Mouse (Mus musculus) right cerebral cortex, postnatal 14 days (tissue): Measurements from ENCODE around the gene Tor4a.

Experiments used
- DNase-seq: peaks from one replicate; pipeline ENCODE4 v3.0.0; 2022

Tor4a gene

GRCm38 (mm10) chr2:25196172-25196954 lies at the start of gene Tor4a:
Tor4a (minus strand) TSS chr2:25196886.
- peak; percentile 31 for DNase-seq

- no peak for DNase-seq
Measured at GRCm38 (mm10) chr2:25244144-25244543, 47.5 kb upstream of the Tor4a start.

GRCm38 (mm10) chr2:25243342-25243741 lies 46.7 kb upstream of the Tor4a start:
- no peak for DNase-seq

GRCm38 (mm10) chr2:25242101-25242506 lies 45.4 kb upstream of the Tor4a start, which contains the start of the genes Rnf208 and Cysrt1:
Rnf208 (plus strand) TSS chr2:25242255.
Cysrt1 (minus strand) TSS chr2:25242452.
- peak; percentile 68 for DNase-seq

GRCm38 (mm10) chr2:25241438-25241775 lies 44.7 kb upstream of the Tor4a start:
- no peak for DNase-seq

GRCm38 (mm10) chr2:25240723-25241437 lies 44.2 kb upstream of the Tor4a start:
- peak; percentile 68 for DNase-seq

GRCm38 (mm10) chr2:25240310-25240709 lies 43.6 kb upstream of the Tor4a start:
- no peak for DNase-seq

- DNase-seq, result no peak
Measured at GRCm38 (mm10) chr2:25239766-25240165, 43.1 kb upstream of the Tor4a start.

GRCm38 (mm10) chr2:25238106-25238505 lies 41.4 kb upstream of the Tor4a start:
- DNase-seq, result no peak

GRCm38 (mm10) chr2:25237522-25237921 lies 40.8 kb upstream of the Tor4a start:
- no peak for DNase-seq

GRCm38 (mm10) chr2:25236614-25237013 lies 39.9 kb upstream of the Tor4a start, which contains the start of gene Rnf224:
Rnf224 (minus strand) TSS chr2:25236787.
- no peak for DNase-seq

GRCm38 (mm10) chr2:25234551-25235220 lies 38.0 kb upstream of the Tor4a start:
- no peak for DNase-seq

GRCm38 (mm10) chr2:25234050-25234449 lies 37.4 kb upstream of the Tor4a start, which contains the start of gene Slc34a3:
Slc34a3 (minus strand) TSS chr2:25234364.
- no peak for DNase-seq

GRCm38 (mm10) chr2:25233421-25233820 lies 36.7 kb upstream of the Tor4a start:
- no peak for DNase-seq

- DNase-seq, result no peak
Measured at GRCm38 (mm10) chr2:25231038-25231437, 34.4 kb upstream of the Tor4a start.

GRCm38 (mm10) chr2:25230581-25230980 lies 33.9 kb upstream of the Tor4a start:
- no peak for DNase-seq

- DNase-seq, result no peak
Measured at GRCm38 (mm10) chr2:25229582-25229981, 32.9 kb upstream of the Tor4a start.

- DNase-seq, result no peak
Measured at GRCm38 (mm10) chr2:25228995-25229530, 32.4 kb upstream of the Tor4a start.

GRCm38 (mm10) chr2:25228431-25228889 lies 31.8 kb upstream of the Tor4a start:
- DNase-seq, result peak; percentile 84

- no peak for DNase-seq
Measured at GRCm38 (mm10) chr2:25227406-25227805, 30.7 kb upstream of the Tor4a start.

GRCm38 (mm10) chr2:25226864-25227263 lies 30.2 kb upstream of the Tor4a start:
- peak; percentile 37 for DNase-seq

GRCm38 (mm10) chr2:25225811-25226379 lies 29.2 kb upstream of the Tor4a start:
- no peak for DNase-seq
